Mouse (Mus musculus): ENCODE results near the gene Usp22.

GRCm38 (mm10) chr11:61163341-61163740, 11.5 kb downstream of the Usp22 start:
- TF ChIP-seq GATA1 (IDR thresholded peaks at IDR 0.05; ENCODE audit: low read length) (no peak), TAL1 (IDR thresholded peaks at IDR 0.05; ENCODE audit: low read length) (no peak)
